Mouse (Mus musculus) cerebellum, adult 11 months (tissue): ENCODE results near the gene Trmu.
"Not testable (repeated sequence)": the region's sequence is repeated elsewhere in the genome, so short reads cannot be mapped to it uniquely, and the experiment has no call there.

ENCODE experiments used
- DNase-seq: peaks from one replicate; pipeline ENCODE4 v3.0.0; 2022

Trmu gene

GRCm38 (mm10) chr15:85878848-85879497, at the start of gene Trmu:
Gene Trmu (plus strand): TSS chr15:85879312.
- peak; percentile 90 for DNase-seq

GRCm38 (mm10) chr15:85829470-85829869, 49.6 kb upstream of the Trmu start:
- DNase-seq, result no peak

GRCm38 (mm10) chr15:85831954-85832590, 47.0 kb upstream of the Trmu start, which contains the start of gene Ttc38:
Gene Ttc38 (plus strand): TSS chr15:85832306.
- peak; percentile 84 for DNase-seq

- DNase-seq, result no peak
These were observed 46.5 kb upstream of the Trmu start for GRCm38 (mm10) chr15:85832599-85832998.

- DNase-seq, result no peak
These were observed 43.8 kb upstream of the Trmu start for GRCm38 (mm10) chr15:85835335-85835734.

- DNase-seq, result no peak
These were observed 42.2 kb upstream of the Trmu start for GRCm38 (mm10) chr15:85836887-85837286.

- no peak for DNase-seq
These were observed 38.1 kb upstream of the Trmu start for GRCm38 (mm10) chr15:85840983-85841382.

GRCm38 (mm10) chr15:85841796-85842360, 37.2 kb upstream of the Trmu start:
- no peak for DNase-seq

GRCm38 (mm10) chr15:85845071-85845470, 34.0 kb upstream of the Trmu start:
- DNase-seq, result peak; percentile 40

- no peak for DNase-seq
These were observed 27.3 kb upstream of the Trmu start for GRCm38 (mm10) chr15:85851656-85852392.

- DNase-seq, result no peak
These were observed 20.1 kb upstream of the Trmu start for GRCm38 (mm10) chr15:85858980-85859489.

GRCm38 (mm10) chr15:85859490-85860031, 19.6 kb upstream of the Trmu start, which contains the start of gene Gtse1:
Gene Gtse1 (plus strand): TSS chr15:85859745.
- DNase-seq, result peak; percentile 89

GRCm38 (mm10) chr15:85865913-85866312, 13.2 kb upstream of the Trmu start:
- DNase-seq, result not testable (repeated sequence)

- DNase-seq, result peak; percentile 61
These were observed 11.4 kb upstream of the Trmu start for GRCm38 (mm10) chr15:85867696-85868095.

- no peak for DNase-seq
These were observed 1.8 kb upstream of the Trmu start for GRCm38 (mm10) chr15:85877336-85877735.

- no peak for DNase-seq
These were observed 385 bp downstream of the Trmu start for GRCm38 (mm10) chr15:85879498-85879895.

GRCm38 (mm10) chr15:85885606-85886005, 6.5 kb downstream of the Trmu start:
- DNase-seq, result no peak

- no peak for DNase-seq
These were observed 10.1 kb downstream of the Trmu start for GRCm38 (mm10) chr15:85889235-85889634.

GRCm38 (mm10) chr15:85891971-85892370, 12.9 kb downstream of the Trmu start:
- no peak for DNase-seq

- DNase-seq, result no peak
These were observed 13.5 kb downstream of the Trmu start for GRCm38 (mm10) chr15:85892498-85893118.

GRCm38 (mm10) chr15:85893871-85894270, 14.8 kb downstream of the Trmu start:
- DNase-seq, result no peak

- DNase-seq, result peak; percentile 70
These were observed 17.2 kb downstream of the Trmu start for GRCm38 (mm10) chr15:85896284-85896683.
